Mouse (Mus musculus) mesoderm, embryonic 11.5 days (tissue): ENCODE measurements around the gene Wasl.

Experiments
- DNase-seq: peaks from one replicate; pipeline ENCODE4 v3.0.0-alpha.2; 2012; ENCODE audit warnings: low read depth, low spot score

Wasl gene

DNA sequence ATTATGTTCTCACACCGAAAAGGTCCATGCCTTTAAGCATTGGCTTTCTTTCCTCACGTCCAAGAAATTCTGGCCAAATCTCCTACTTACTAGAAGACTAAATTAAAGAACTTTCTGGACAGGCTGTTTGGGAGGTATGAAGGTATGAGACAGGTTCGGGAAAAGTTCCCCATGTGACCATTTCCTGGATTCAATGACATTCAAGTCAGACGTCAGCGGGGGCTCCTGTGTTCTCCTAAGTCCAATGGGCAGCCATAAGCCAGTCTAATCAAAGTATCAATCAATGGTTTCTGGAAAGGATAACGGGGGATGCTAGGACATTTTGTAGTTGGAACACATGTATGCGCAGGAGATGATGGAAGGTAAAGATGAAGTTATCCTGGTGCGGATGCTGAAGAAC lies 59.2 kb downstream of the Wasl start:
- no peak for DNase-seq

DNA sequence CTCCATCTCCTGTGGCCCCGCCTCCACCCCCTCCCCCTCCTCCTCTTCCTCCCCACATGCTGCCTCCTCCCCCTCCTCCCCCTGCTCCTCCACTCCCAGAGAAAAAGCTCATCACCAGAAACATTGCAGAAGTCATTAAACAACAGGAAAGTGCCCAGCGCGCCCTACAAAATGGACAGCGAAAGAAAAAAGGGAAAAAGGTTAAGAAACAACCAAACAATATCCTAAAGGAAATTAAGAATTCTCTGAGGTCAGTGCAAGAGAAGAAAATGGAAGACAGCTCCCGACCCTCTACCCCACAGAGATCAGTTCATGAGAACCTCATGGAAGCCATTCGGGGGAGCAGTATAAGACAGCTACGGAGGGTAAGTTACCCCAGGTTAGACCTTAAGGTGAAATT lies 60.5 kb downstream of the Wasl start:
- DNase-seq = no peak

DNA sequence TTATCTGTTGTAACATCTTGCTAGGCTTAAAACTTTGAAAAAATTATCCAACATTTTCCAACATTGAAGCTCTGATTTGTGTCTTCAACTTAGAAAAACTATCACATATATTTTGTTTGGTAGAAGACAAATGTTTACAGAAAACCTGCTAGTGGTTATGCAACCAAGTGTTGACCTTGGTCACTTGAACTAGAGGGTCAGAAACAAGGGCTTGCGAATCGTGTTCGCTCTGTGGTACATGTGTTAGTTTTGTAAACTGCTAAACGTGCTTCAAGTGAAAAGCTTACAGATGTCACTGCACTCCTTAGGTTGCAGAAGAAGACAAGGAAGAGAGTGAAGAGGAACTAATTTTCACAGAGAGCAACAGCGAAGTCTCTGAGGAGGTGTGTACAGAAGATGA lies 61.8 kb downstream of the Wasl start:
- DNase-seq = no peak

DNA sequence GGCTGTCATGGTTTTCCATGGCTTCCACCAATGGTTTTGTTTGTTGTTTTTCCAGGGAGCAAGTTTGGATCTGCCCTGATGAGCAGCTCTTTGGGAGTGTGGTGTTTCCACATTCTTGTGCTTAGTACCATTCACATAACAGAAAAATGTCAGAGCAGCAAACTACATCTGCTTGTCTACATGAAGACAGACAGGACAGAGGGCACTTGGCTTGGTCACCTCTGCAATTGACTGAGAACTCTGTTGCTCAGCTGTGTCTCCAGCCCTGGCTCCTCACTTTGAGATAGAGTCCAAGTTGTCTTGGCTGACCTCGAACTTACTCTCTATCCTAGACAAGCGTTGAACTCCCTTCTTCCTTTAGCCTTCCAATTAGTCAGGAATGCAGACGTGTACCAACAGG lies 62.5 kb downstream of the Wasl start:
- DNase-seq = no peak

DNA sequence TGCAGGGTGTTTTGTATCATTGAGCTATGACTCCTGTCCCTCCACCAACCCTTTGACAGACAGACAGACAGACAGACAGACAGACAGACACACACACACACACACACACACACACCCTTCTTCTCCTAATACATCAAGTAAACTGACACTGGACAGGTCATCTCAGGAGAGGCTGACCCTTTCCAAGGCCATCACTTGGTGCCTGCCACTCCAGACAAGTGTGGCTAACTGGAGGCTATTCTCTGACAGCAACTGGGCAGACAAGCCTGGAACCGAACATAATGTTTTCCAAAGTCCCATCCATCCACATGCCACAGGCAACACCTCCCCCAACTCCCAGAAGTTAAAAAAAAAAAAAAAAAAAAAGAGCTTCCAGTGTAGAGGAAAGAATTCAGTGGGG lies 63.1 kb downstream of the Wasl start:
- DNase-seq = no peak

DNA sequence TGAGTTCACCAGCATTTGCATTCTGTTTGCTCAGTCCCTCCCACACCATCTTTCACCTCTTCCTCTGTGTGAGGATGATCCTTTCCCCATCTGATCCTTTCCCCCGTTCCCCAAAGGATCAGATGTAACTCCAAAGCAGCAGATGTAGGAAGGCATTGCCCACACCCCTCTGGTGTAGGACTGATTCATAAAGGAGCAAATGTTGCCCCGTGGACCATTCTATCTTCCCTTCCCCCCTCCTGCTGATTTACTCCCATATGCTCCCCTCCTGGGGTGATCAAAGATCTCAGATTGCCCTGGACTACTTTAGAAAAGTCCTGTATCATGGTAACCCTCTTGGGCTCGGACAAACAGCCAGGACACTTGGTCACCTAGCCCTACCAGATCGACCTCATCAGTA lies 64.1 kb downstream of the Wasl start:
- no peak for DNase-seq

DNA sequence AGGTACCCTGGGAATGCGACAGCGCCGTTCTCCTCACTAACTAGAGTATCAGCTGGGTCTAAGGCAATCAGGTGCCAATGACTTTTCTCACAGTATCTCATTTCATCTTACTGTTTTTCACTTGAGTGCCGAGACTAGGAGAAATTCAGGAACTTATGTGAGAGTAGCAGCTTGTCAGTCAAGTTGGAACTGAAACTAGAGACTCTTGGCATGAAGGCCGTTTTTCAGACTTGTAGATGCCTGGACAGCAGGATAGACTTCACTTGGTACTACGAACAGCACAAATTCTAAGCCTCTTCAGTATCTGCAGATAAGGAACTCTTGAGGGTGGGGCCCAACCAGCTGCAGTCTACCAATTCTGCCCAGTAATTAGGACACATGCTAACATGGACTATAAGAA lies 64.7 kb downstream of the Wasl start:
- no peak for DNase-seq

DNA sequence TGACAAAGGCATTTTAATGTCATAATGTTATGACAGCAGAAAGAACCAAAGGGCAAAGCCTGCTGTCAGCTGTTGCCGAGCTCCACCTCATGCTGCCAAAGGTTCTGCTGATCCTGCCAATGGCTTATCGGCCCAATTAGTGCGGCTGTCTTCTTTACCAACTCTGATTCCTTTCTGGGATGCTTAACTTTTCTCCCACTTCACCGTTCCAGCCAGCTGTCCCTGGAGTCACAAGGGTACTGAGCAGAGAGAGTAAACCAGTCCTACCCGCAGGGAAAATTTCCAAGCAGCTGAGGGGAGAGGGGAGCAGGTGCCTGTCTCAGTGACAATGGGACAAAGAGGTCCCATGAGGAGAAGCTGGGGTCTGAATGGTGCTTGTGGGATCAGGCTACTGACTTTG lies 65.2 kb downstream of the Wasl start:
- no peak for DNase-seq

DNA sequence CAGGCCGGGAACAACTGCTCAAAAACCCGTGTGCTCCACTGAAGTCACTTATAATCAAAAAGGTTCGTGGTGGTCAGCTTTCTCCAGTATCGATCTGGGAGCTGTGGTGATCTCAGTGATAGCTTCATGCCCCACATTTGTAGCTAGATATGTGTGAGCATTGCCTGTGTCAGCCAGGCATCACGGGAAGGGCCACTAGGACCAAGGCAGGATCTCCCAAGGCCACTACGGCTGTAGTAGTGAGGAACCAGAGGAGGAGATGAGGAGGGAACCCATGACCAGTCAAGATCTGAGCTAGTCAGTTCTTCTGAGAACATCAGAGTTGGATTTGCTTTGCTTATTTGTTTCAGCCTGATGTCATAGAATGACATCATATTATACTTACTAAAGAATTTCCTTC lies 65.6 kb downstream of the Wasl start:
- no peak for DNase-seq

DNA sequence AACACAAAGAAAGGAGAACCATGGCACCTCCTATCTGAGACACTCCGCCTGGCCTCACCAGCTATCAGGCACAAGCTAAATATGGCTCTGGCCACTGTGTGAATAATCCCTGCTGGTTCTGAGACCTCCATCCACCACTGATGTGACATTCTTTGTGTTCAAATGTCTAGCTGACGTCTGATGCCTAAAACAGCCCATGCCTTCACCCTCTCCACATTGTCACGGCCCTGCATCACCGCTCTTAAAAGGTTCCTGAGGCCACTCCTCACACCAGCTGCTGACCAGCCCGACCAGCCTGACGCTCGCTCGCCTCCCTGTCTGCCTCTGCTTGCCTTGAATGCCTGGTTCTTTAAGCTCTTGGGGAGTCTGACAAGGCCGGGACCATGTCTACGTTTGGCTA lies 67.3 kb downstream of the Wasl start, which contains the start of gene Lmod2:
Gene Lmod2 (plus strand): TSS at position 263 of the 400 bp plus-strand sequence.
- no peak for DNase-seq

DNA sequence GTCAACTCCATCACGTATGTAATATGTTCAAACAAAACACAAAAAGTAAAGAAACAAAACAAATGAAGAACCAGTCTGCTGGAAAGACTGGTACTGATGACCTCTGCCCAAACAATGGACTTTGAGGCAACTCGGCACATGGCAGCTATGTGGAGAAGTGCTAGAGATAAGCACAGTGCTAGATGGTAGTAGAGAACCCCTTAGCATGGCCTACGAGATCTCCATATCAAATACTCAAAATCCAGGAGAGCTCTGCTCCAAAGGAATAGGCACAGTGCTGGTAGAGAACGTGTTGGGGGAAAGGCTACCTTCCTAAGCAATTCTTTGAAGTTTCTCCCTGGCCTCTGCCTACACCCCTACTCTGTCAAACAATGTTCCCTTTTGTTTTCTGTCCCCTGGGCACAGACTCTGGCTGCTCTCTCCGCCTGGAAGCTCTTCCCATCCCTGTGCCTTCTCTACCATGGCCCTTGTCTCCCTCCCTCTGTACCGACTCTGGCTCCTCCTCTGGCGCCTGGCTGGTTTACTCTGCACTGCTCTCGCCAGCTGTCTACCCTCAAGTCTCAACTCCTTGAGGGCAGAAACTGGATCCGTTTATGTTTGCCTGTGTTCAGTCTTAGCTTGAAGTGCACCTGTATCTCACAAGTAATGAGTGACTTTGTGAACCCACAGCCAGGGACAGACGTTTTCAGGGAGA lies 73.1 kb downstream of the Wasl start:
- no peak for DNase-seq

DNA sequence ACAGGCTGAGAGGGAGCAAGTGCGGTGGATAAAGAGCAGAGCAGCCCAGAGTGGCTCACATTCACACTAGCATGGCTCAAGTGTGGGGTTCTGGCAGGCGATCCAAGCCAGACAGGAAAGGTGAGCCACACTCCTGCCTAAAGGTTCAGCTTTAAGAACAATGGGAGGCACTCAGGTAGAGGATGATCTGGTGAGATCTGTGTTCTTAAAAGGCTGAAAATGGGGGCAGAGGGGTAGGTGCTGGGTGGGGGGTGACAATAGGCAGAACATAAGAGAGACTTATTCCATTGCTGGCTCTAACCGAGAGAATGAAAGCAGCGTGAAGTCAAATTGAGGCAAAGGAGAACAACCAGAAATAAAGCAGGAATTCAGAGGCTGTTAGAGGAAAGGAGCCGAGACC lies 74.5 kb downstream of the Wasl start:
- DNase-seq = no peak

DNA sequence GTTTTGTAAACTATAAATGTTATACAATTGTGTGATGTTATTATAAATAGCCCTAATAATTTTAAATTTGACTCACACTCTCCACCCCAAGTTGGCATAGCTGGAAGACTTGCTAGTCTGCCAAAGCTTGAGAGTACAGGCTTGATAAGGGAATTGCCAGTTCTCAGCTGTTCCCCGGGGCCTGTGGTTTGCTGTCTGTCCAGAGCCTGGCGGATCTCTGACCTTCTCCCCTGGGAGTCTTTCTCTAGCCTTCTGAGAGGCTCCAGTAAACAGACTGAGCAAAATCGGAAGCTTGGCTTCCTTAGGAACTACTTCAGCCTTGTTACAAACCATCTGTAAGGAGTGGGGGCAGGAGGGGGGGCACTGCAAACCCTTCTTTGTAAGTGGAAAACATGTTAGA lies 77.9 kb downstream of the Wasl start:
- DNase-seq = no peak

DNA sequence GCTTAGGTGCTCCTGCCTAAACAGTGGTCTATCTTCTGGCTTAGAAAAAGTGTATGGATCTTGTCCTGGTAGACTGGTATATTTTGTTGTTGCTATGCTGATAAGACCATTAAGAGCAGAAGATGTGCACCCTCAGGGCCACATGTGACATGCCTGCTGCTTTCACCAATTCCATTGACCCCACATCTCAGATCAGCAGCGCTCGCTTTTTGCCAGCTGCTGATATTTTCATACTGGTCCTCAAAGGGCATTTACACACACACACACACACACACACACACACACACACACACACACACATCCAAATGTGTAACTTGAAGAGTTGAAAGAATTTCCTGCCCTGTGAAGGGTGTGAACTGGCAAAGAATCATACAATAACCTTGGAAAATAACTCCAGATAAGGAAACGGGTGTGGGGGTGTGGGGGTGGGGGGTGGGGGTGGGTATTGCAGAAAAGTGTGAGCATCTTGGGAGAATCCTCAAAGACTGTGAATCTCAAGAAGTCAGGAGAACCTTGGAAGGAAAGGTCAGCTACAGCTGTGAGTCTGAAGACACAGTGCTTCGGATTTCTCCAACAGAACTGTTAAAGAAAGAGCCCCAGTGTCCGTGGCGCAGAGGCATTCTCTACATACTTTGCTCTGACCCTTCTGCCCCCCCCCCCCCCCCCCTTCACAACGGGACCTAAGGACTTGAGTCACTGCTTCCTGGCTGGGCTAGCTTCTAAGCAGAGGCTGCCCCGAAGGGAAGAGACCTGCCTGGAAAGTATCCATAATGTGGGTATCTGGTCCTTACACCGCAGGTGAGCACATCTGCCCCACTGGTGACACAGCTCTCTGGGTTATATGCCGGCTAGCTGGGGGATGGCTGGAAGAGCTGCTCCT lies 79.1 kb downstream of the Wasl start:
- DNase-seq = peak; percentile 30

DNA sequence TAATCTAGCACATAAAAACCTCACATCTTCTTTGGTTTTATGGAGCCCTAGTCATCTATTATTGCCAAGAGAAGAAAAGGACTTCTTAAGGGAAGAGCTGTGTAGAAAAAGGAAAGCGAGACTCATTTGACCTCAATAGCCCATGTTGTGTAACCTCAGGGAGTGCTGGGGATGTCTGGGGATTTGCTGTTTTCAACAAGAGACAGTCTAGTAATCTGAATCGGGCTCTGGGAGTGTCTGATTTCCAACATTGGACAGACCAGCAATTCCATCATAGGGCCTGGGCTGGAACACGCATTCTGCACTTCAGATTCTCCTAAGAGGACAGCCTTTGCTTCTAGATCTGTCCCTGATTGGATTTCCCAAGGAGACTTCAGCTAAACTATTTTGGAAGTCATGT lies 81.4 kb downstream of the Wasl start:
- no peak for DNase-seq

DNA sequence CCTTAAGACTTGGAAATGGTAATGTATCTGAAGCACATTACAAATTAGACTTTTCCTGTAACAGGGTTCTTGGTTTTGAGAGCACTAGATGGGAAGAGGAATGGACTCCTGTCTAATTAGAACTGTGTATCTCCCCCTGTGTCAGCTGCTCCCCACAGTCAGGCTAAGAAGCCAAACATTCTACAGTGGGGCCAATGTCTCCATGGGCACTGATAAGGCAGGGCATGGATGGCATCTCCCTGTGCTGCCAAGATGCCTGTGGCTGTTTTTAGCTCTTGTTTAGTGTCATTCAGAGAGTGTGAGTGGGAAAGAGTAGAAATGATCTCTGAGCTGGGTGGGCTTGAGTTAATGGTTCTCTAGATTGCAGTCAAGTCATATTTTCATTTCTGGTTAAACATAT lies 91.5 kb downstream of the Wasl start:
- DNase-seq = no peak

DNA sequence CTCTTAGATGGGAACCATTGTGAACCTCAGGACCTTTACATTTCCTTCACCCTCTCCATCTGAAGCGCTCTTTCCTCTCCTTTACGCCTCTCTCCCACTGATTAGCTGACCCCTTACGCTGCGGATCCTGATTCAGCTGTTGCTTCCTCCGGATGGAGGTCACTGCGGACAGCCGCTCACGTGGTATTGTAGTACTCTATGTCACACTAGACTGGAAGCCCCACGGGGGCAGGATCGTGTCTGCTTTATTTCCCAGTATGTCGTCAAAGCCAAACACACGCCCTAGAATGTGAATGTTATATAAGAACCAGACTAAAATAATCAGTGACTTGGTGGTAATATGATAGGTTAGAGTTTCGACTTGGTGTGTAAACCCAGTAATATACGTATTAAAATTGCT lies 92.4 kb downstream of the Wasl start:
- no peak for DNase-seq

DNA sequence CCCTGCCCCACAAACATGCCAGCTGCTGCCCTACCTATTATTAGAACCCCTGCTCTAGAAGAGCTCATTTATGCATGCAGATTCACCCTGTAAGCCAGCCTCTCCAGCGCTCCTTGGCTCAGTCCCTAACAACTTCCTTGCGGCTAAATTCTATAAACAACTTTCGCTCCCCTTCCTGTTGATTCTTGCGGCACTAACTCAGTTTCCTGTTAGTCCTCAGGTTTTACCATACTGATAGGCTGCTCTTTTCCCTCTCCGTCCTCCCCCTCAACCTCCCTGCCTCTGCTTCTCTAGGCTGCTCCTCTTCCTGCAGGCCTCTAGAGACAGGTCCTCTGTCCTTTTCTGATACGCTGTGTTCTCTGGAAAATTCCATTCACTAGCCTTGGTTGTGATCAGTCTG lies 93.7 kb downstream of the Wasl start:
- DNase-seq = no peak

DNA sequence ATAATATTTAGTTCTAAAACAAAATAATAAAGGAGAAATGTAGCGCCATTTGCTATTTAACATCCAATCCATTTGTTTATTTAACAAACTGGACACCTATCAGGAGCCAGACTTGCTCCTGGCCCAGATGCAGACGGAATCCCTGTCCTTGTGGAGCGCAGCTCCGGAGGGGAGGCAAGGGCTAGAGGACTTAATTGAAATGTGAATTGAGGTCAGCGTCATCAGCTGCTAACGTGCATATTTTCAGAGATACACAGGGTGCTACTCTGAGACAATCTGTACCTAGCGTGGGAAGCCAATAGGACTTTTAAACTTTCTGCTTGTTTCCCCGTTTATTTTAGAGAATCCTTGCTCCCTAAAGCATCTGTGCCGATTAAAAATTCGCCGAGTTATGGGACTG lies 94.5 kb downstream of the Wasl start:
- DNase-seq = no peak

DNA sequence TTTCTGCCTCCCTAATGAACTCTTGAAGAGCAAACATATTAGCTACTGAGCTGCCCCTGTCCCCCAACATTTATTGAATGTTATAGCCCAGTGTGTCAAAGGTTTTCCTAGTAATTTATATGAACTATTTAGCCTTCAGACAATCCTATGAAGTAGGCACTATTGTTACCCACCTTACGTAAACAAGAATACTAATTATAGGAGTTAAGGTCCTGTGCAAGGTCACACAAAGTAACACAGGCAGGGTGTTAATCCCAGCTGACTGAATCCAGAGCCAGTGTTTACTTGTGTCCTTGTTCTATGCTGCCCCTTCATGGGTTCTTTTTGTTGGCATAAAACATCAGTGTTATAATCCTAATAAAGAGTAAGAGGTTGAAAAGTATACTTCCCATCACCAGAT lies 95.1 kb downstream of the Wasl start:
- no peak for DNase-seq

DNA sequence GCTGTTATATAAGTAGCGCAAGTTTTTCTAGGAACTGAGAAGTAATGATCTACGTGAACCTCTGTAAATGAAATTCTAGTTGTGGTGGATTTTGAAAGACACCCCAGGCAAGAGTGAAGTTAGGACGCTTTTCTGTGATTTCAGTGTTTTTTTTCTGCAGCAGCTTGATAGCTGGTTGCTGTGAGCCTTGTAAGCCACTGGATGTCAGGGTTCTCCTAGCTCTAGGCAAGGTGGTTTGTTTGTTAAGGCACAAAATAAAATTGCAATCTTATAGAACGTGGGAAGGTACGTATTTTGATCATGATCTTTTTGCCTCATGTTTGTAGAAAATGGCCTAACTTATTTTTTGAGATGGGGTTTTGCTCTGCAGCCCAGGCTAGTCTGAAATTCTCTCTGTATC lies 95.8 kb downstream of the Wasl start:
- no peak for DNase-seq

DNA sequence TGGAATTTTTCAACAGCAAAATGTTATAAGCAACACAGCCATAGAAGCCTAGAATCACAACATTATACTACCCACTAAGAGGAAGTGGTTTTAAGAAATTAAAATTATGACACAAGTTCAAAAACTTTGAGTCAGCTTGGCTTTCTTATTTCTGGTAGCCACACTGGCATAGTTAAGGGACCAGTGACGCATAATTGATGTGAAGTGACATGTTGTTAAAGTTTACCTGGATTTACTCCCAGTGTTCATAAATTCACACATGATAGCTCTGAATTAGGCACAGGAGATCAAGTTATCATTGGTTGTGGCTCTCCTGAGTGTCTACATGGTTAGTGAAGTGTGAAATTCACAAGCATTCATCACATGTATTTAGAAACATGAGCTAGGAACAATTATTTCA lies 99.9 kb downstream of the Wasl start:
- no peak for DNase-seq

DNA sequence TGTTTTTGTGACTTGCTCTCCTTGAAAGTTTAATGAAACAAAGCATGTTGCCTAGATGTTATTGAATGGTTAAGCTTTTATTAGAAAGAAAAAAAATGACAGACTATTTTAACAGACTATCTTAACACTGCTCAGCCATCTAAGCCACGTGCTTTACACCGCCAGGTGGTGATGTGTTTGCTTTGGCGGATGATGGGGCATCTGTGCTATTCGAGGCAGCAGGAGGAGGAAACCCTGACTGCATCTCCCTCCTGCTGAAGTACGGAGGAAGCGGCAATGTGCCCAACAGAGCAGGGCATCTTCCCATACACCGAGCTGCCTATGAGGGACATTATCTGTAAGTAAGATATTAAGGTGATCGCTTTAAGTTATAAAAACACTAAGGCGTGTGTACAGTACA lies 100.7 kb downstream of the Wasl start:
- DNase-seq = no peak
